Mouse (Mus musculus): Measurements from ENCODE around the gene Vldlr. TPM values are rescaled to one million over a fixed set of nuclear protein-coding genes. Genes with fewer than 3 reads are reported as not detected.

Vldlr gene
- total and polyA plus RNA-seq, 3 experiments = not detected

DNA sequence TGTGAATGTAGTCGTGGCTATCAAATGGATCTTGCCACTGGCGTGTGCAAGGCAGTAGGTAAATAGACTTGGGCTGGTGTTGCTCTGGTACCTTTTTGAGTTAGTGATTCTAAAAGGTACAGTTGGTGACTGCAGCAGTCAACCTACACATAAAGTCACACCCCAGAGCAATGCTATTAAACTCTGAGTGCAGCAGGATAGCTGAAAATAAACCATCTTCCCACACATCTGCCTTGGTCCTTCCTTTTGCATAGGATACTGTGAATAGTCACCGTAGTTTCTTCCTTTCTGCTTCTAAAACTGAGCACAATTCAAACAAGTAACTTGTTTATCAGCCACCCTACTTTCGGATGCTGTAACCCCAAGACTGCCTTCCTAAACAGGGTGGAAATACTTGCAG is 23.6 kb downstream of the Vldlr start:
- Histone ChIP-seq H3K9ac (ENCODE audit: control insufficient read depth, low read depth, low read length, poor library complexity, severe bottlenecking) (no peak overlapping the region), H3K9me3 (replicated peaks; ENCODE audit: insufficient read depth, low read length) (no peaks in the 10 kb centered on the region), H3K27me3 (ENCODE audit: control insufficient read depth in 1 of 2, insufficient read depth in 2 of 2, low read length in 2 of 2) (no peaks in the 10 kb centered on the region), H3K4me3 (ENCODE audit: control insufficient read depth in 1 of 2, insufficient read depth in 1 of 2, low read depth in 2 of 2, low read length in 2 of 2) (no peak overlapping the region), H3K79me2 (ENCODE audit: control insufficient read depth, insufficient read depth, low read length, poor library complexity) (no peaks in the 10 kb centered on the region), H3K4me1 (ENCODE audit: control insufficient read depth in 1 of 2, insufficient read depth in 2 of 2, low read length in 2 of 2) (no peaks in the 10 kb centered on the region), H3K36me3 (ENCODE audit: control insufficient read depth in 1 of 2, insufficient read depth in 2 of 2, low read length in 2 of 2) (no peaks in the 10 kb centered on the region), H3K27ac (ENCODE audit: control insufficient read depth, low read depth, low read length) (no peak overlapping the region)
- no peak for DNase-seq (ENCODE audit: low read depth, low spot score)
- TF ChIP-seq ZMIZ1 (IDR thresholded peaks at IDR 0.05; ENCODE audit: low read depth, low read length) = no peak
- no peak for TF ChIP-seq GATA1 (IDR thresholded peaks at IDR 0.05; ENCODE audit: low read depth, low read length)
- no peak for TF ChIP-seq RCOR1 (IDR thresholded peaks at IDR 0.05; ENCODE audit: low read depth, low read length)
- TF ChIP-seq JUND (IDR thresholded peaks at IDR 0.05; ENCODE audit: low read depth, low read length) = no peak

DNA sequence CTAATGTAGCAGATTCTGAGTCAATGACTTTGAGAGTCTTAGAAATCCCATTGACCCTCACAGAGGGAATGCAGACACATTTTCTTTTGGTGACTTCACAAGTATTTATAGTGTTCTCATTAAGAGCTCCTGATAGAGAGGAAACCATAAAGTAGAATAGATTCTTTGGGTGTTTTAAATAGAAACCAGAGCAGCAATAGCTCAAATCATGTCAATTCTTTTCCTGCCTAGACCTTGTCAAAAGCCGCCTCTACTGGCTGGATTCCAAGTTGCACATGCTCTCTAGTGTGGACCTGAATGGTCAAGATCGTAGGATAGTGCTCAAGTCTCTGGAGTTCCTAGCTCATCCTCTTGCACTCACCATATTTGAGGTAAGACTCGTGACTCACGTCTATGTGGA is 27.2 kb downstream of the Vldlr start:
- no peaks in the 10 kb centered on the region for H3K36me3 ChIP-seq (ENCODE audit: control insufficient read depth in 1 of 2, insufficient read depth in 2 of 2, low read length in 2 of 2)
- H3K9me3 ChIP-seq (replicated peaks; ENCODE audit: insufficient read depth, low read length) = no peaks in the 10 kb centered on the region
- DNase-seq (ENCODE audit: low read depth, low spot score) = no peak
- no peak overlapping the region for H3K4me3 ChIP-seq (ENCODE audit: control insufficient read depth in 1 of 2, insufficient read depth in 1 of 2, low read depth in 2 of 2, low read length in 2 of 2)
- no peaks in the 10 kb centered on the region for H3K4me1 ChIP-seq (ENCODE audit: control insufficient read depth in 1 of 2, insufficient read depth in 2 of 2, low read length in 2 of 2)
- TF ChIP-seq SIN3A (IDR thresholded peaks at IDR 0.05; ENCODE audit: low read length) (no peak), NRF1 (IDR thresholded peaks at IDR 0.05; ENCODE audit: insufficient read depth, low read depth, low read length, poor library complexity, severe bottlenecking) (no peak), TCF12 (IDR thresholded peaks at IDR 0.05; ENCODE audit: low read depth, low read length) (no peak), ZC3H11A (IDR thresholded peaks at IDR 0.05; ENCODE audit: low read depth, low read length) (no peak), USF2 (IDR thresholded peaks at IDR 0.05; ENCODE audit: borderline replicate concordance in 1 of 2, insufficient read depth in 1 of 2, low read depth in 1 of 2, low read length in 2 of 2) (no peak), MEF2A (IDR thresholded peaks at IDR 0.05; ENCODE audit: extremely low read depth, insufficient replicate concordance, low read depth, low read length, poor library complexity, severe bottlenecking) (no peak)
- H3K27me3 ChIP-seq (ENCODE audit: control insufficient read depth in 1 of 2, insufficient read depth in 2 of 2, low read length in 2 of 2) = no peaks in the 10 kb centered on the region
- H3K9ac ChIP-seq (ENCODE audit: control insufficient read depth, low read depth, low read length, poor library complexity, severe bottlenecking) = no peak overlapping the region
- H3K79me2 ChIP-seq (ENCODE audit: control insufficient read depth, insufficient read depth, low read length, poor library complexity) = no peaks in the 10 kb centered on the region
- no peak overlapping the region for H3K27ac ChIP-seq (ENCODE audit: control insufficient read depth, low read depth, low read length)

DNA sequence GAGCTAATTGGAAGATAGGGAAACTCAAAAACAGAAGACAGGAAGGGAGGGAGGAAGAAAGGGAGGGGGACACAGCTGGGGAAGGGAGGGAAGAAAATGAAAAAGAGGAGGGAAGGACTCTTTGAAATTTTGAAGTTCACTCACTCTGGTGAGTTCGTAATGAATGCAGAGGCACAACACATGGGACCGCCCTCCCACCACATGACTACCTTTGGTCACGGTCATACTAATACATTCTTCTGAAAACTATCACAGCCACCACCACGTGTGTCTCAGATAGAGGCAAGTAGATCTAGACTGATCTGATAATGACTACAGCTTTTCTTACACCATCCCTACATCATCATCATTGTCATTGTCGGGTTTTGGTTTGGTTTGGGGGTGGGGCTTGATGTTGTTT is 38.5 kb downstream of the Vldlr start:
- H3K9ac ChIP-seq (ENCODE audit: control insufficient read depth, low read depth, low read length, poor library complexity, severe bottlenecking) = no peak overlapping the region
- H3K79me2 ChIP-seq (ENCODE audit: control insufficient read depth, insufficient read depth, low read length, poor library complexity) = no peaks in the 10 kb centered on the region
- TF ChIP-seq USF2 (IDR thresholded peaks at IDR 0.05; ENCODE audit: borderline replicate concordance in 1 of 2, insufficient read depth in 1 of 2, low read depth in 1 of 2, low read length in 2 of 2) (no peak), HCFC1 (IDR thresholded peaks at IDR 0.05; ENCODE audit: low read depth, low read length) (no peak), TAL1 (IDR thresholded peaks at IDR 0.05; ENCODE audit: low read length) (no peak), CHD1 (IDR thresholded peaks at IDR 0.05; ENCODE audit: low read depth, low read length) (no peak), CTCF (IDR thresholded peaks at IDR 0.05 in 2 of 3, conservative IDR thresholded peaks at IDR 0.05 in 1 of 3; ENCODE audit: control insufficient read depth in 1 of 3, insufficient read depth in 1 of 3, low read depth in 2 of 3, low read length in 3 of 3, poor library complexity in 1 of 3, severe bottlenecking in 1 of 3) (no peak), TCF12 (IDR thresholded peaks at IDR 0.05; ENCODE audit: low read depth, low read length) (no peak)
- no peak overlapping the region for H3K4me3 ChIP-seq (ENCODE audit: control insufficient read depth in 1 of 2, insufficient read depth in 1 of 2, low read depth in 2 of 2, low read length in 2 of 2)
- no peaks in the 10 kb centered on the region for H3K27me3 ChIP-seq (ENCODE audit: control insufficient read depth in 1 of 2, insufficient read depth in 2 of 2, low read length in 2 of 2)
- H3K4me1 ChIP-seq (ENCODE audit: control insufficient read depth in 1 of 2, insufficient read depth in 2 of 2, low read length in 2 of 2) = no peaks in the 10 kb centered on the region
- H3K27ac ChIP-seq (ENCODE audit: control insufficient read depth, low read depth, low read length) = no peak overlapping the region
- no peak for DNase-seq (ENCODE audit: low read depth, low spot score)
- no peaks in the 10 kb centered on the region for H3K36me3 ChIP-seq (ENCODE audit: control insufficient read depth in 1 of 2, insufficient read depth in 2 of 2, low read length in 2 of 2)
- no peaks in the 10 kb centered on the region for H3K9me3 ChIP-seq (replicated peaks; ENCODE audit: insufficient read depth, low read length)
